Mouse (Mus musculus) forebrain, postnatal 0 days (tissue): Measurements from ENCODE around the gene Inafm1. TPM values are rescaled to one million over a fixed set of nuclear protein-coding genes. Genes with fewer than 3 reads are reported as not detected.

Experiments
- ATAC-seq: fragments of 200-750 bp; cut with Nextera tagmentation; 2 replicates; pipeline ENCODE4 v1.8.0; 2017; ENCODE audit warnings: mild to moderate bottlenecking, moderate library complexity
- DNase-seq: peaks from one replicate; pipeline ENCODE4 v3.0.0-alpha.2; 2015
- H3K27ac ChIP-seq: fragments of 300-500 bp; sonication (generic); 2 replicates; pipeline ENCODE4 v1.5.1; 2014; ENCODE audit warnings: low read depth, mild to moderate bottlenecking, antibody characterized with exemption, low read length, moderate library complexity, mixed read lengths
- H3K27me3 ChIP-seq: fragments of 300-500 bp; sonication (generic); 2 replicates; pipeline ENCODE4 v1.6.1; 2014; ENCODE audit warnings: mild to moderate bottlenecking, low read length, mixed read lengths; ENCODE audit not compliant: insufficient read depth
- H3K36me3 ChIP-seq: fragments of 300-500 bp; sonication (generic); 2 replicates; pipeline ENCODE4 v1.6.1; 2014; ENCODE audit warnings: mild to moderate bottlenecking, moderate library complexity; ENCODE audit not compliant: insufficient read depth
- H3K4me1 ChIP-seq: fragments of 300-500 bp; sonication (generic); 2 replicates; pipeline ENCODE4 v1.6.1; 2014; ENCODE audit warnings: antibody characterized with exemption; ENCODE audit not compliant: insufficient read depth
- H3K4me2 ChIP-seq: fragments of 300-500 bp; sonication (generic); 2 replicates; pipeline ENCODE4 v1.6.1; 2014; ENCODE audit warnings: low read depth, mild to moderate bottlenecking, moderate library complexity
- H3K4me3 ChIP-seq: fragments of 300-500 bp; sonication (generic); 2 replicates; pipeline ENCODE4 v1.5.1; 2014; ENCODE audit warnings: low read depth, low read length, mixed read lengths
- H3K9ac ChIP-seq: fragments of 300-500 bp; sonication (generic); 2 replicates; pipeline ENCODE4 v1.6.1; 2014; ENCODE audit warnings: mild to moderate bottlenecking
- H3K9me3 ChIP-seq: fragments of 300-500 bp; sonication (generic); 2 replicates; pipeline ENCODE4 v1.6.1; 2016; ENCODE audit warnings: low read length
- CTCF ChIP-seq: sonication (generic); IDR thresholded peaks from 2 replicates; pipeline ENCODE4 v1.5.1; 2016; ENCODE audit warnings: antibody characterized with exemption, control low read depth, low read depth
- WGBS: fragments of 180-500 bp; shearing (Covaris S2); extraction: QIAGEN DNeasy Blood & Tissue Kit; methylation state at CpG from one replicate; pipeline ENCODE4 v1.1.7; 2014; 5-methylcytosine and 5-hydroxymethylcytosine counted together
- polyA plus RNA-seq: library from polyadenylated mRNA; unstranded; fragments of >200 nt; fragmentation: Nextera tagmentation; extraction: Ambion mirVana; gene quantifications from 2 replicates; pipeline ENCODE4 v1.2.1, GENCODE M21; 2015
- total RNA-seq: library from RNA; depleted of rRNA; stranded (reverse); fragments of >200 nt; gene quantifications from 2 replicates; pipeline ENCODE4 v1.2.3, GENCODE M21; 2014

Inafm1 gene
- total and polyA plus RNA-seq, 2 experiments from 2014 or later: 43.2 to 68.4 TPM

DNA sequence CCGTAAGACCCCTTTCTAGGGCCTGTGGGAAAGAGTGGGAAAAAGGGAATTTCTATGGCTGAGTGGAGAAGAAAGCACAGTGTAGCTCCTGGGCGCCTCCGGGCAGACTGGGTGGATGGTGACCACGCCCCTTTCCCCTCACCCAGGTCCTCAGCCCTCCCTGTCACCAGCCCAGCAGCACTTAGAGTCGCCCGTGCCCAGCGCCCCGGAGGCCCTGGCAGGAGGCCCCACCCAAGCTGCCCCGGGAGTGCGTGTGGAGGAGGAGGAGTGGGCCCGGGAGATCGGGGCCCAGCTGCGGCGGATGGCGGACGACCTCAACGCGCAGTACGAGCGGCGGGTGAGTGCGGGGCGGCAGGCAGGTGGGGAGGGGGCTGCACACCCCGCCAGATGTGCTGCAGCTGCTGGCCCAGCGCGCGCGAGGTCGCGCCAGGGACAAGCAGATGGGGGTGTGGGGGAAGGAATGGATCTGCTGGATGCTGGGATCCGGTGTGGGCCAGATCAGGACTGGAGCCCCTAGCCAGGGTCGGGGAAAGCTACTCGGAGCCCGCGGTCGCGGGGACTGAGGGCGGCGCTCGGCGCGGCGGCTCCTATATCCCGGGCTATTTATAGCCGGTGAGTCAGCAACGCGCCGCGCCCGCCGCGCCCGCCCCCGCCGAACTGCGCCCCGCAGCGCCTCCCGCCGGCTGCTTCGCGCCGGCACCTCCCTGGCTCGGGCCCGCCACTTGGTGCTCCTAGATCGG lies 40.2 kb upstream of the Inafm1 start:
- peak overlapping the region; percentile 82 for H3K9ac ChIP-seq
- peaks cover 15% of the 10 kb centered on the region for H3K4me1 ChIP-seq
- peak; percentile 87 for DNase-seq
- peak; percentile 21; the same call in 1 of the 2 replicates for TF ChIP-seq CTCF
- no peaks in the 10 kb centered on the region for H3K27me3 ChIP-seq
- no peaks in the 10 kb centered on the region for H3K9me3 ChIP-seq
- ATAC-seq: peak; percentile 74
- peaks cover 14% of the 10 kb centered on the region for H3K36me3 ChIP-seq
- WGBS: 4% methylated on average over 48 of the region's 66 CpGs
- peak overlapping the region; percentile 98 for H3K4me2 ChIP-seq
- peak overlapping the region; percentile 94 for H3K27ac ChIP-seq
- peak overlapping the region; percentile 72 for H3K4me3 ChIP-seq

GRCm38 (mm10) chr7:16312672-16313311 lies 39.4 kb upstream of the Inafm1 start:
- Histone ChIP-seq H3K4me1 (peaks cover 15% of the 10 kb centered on the region), H3K27me3 (no peaks in the 10 kb centered on the region), H3K4me2 (peak overlapping the region; percentile 98), H3K9me3 (no peaks in the 10 kb centered on the region), H3K9ac (peak overlapping the region; percentile 82), H3K4me3 (peak overlapping the region; percentile 72), H3K36me3 (peaks cover 13% of the 10 kb centered on the region), H3K27ac (peak overlapping the region; percentile 94)
- no peak for ATAC-seq
- DNase-seq: peak; percentile 22
- no peak for TF ChIP-seq CTCF
- WGBS: 1% methylated on average over 12 of the region's 12 CpGs

GRCm38 (mm10) chr7:16312011-16312671 lies 38.7 kb upstream of the Inafm1 start:
- Histone ChIP-seq H3K36me3 (peaks cover 7% of the 10 kb centered on the region), H3K27ac (peak overlapping the region; percentile 64), H3K27me3 (no peaks in the 10 kb centered on the region), H3K9ac (peak overlapping the region; percentile 82), H3K4me2 (peak overlapping the region; percentile 98), H3K4me1 (peaks cover 15% of the 10 kb centered on the region), H3K9me3 (no peaks in the 10 kb centered on the region), H3K4me3 (peak overlapping the region; percentile 72)
- no peak for ATAC-seq
- 1% methylated on average over 43 of the region's 49 CpGs for WGBS
- TF ChIP-seq CTCF: no peak
- no peak for DNase-seq

- Histone ChIP-seq H3K4me1 (peaks cover 15% of the 10 kb centered on the region), H3K27ac (peak overlapping the region; percentile 78)
Measured at GRCm38 (mm10) chr7:16311453-16312004, 38.1 kb upstream of the Inafm1 start.

GRCm38 (mm10) chr7:16310521-16311452 lies 37.4 kb upstream of the Inafm1 start:
- peak; percentile 44 for ATAC-seq
- H3K4me1 ChIP-seq: peaks cover 15% of the 10 kb centered on the region
- TF ChIP-seq CTCF: no peak
- no peaks in the 10 kb centered on the region for H3K9me3 ChIP-seq
- peak overlapping the region; percentile 78 for H3K27ac ChIP-seq
- peak overlapping the region; percentile 98 for H3K4me2 ChIP-seq
- no peaks in the 10 kb centered on the region for H3K27me3 ChIP-seq
- H3K36me3 ChIP-seq: peaks cover 4% of the 10 kb centered on the region; the same call in 1 of the 2 replicates
- DNase-seq: peak; percentile 79
- H3K4me3 ChIP-seq: peak overlapping the region; percentile 72
- WGBS: 1% methylated on average over 31 of the region's 31 CpGs
- H3K9ac ChIP-seq: peak overlapping the region; percentile 65

More at GRCm38 (mm10) chr7:16311453-16312004, 38.1 kb upstream of the Inafm1 start:
- Histone ChIP-seq H3K27me3 (no peaks in the 10 kb centered on the region), H3K4me2 (peak overlapping the region; percentile 98), H3K36me3 (peaks cover 5% of the 10 kb centered on the region; the same call in 1 of the 2 replicates), H3K4me3 (peak overlapping the region; percentile 72), H3K9me3 (no peaks in the 10 kb centered on the region), H3K9ac (peak overlapping the region; percentile 82)
- ATAC-seq (no peak), DNase-seq (peak; percentile 26)
- TF ChIP-seq CTCF: no peak
- WGBS: 2% methylated on average over 14 of the region's 14 CpGs

- Histone ChIP-seq H3K4me1 (peaks cover 15% of the 10 kb centered on the region), H3K4me3 (peak overlapping the region; percentile 72), H3K36me3 (no peaks in the 10 kb centered on the region), H3K27ac (peak overlapping the region; percentile 78), H3K9ac (peak overlapping the region; percentile 65), H3K27me3 (no peaks in the 10 kb centered on the region), H3K4me2 (peak overlapping the region; percentile 98), H3K9me3 (no peaks in the 10 kb centered on the region)
- peak; percentile 74 for TF ChIP-seq CTCF
- ATAC-seq: peak; percentile 23
- peak; percentile 84 for DNase-seq
- 5% methylated on average over 50 of the region's 56 CpGs for WGBS
Measured at GRCm38 (mm10) chr7:16310020-16310520, 36.7 kb upstream of the Inafm1 start.
